Mouse (Mus musculus): ENCODE measurements around the gene Mup22. TPM values are rescaled to one million over a fixed set of nuclear protein-coding genes. Genes with fewer than 3 reads are reported as not detected.

Mup22 gene
- total RNA-seq (2023), result not detected

DNA sequence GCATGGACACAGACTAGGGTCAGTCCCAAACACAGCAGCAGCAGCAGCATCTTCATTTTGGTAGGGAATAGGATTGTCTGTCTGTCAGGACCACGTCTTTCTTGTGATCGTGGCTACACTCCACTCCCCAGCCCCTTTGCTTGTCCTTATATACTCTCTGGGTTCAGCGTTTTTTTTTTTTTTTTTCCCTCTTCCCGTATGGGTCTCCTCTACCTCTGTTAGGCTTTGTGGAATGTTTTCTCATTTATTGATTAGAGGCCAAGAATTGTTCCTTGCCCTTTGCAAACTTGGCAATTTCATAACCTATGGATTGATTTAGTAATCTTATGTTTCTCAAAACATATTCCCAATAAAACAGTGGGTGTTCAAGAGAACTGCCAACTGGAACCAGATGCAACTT lies at the start of gene Mup22:
Gene Mup22, minus strand, starts transcription at position 101 of the 400 bp plus-strand sequence.

Other genes with a start within 250 kb of the Mup22 start
- not detected for gene Mup10, start 239.3 kb downstream of the Mup22 start, total RNA-seq (2023)
- gene Mup11, start 159.1 kb downstream of the Mup22 start, total RNA-seq (2023), result not detected
- gene Mup12, start 80.1 kb downstream of the Mup22 start, total RNA-seq (2023), result not detected

Measured in neutrophil, adult 59 days (primary cell).